Mouse (Mus musculus): Measurements from ENCODE around the gene Rfx1.

DNA sequence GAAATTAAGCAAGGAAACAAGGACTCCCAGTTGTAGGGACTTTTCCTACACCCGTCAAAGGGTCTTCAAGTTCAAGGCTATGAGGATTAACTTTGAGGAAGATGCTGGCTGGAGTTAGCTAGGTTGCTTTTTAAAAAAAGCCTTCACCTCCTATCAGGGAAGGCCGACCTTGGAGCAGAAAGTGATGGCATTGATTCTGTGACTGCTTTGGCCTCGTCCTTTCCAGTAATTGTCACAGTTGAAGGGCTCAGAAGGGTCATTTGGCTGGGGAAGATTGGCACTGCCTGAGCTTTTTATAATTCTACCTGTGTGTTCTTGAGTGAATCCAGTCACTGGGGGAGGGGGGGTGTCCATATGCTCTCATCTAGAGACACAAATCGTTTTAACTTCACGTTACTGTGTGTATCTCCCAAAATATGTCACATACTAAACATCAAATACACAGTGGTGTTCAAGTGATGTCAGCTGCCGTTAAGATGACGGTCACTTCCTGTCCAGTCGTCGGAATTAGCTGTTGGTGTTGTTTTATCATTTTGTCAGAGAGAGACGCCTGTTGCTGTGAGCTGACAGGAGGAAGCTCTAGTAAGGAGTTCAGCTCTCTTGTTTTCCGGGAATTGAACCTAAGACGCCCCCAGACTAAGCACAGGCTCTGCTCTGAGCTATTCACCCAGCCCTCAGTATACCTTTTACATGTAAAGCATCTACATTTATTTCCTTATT, 1.8 kb downstream of the Rfx1 start:
- TF ChIP-seq POLR2A (IDR thresholded peaks at IDR 0.05; ENCODE audit: borderline replicate concordance, extremely low read depth, insufficient read depth, insufficient read length, poor library complexity, severe bottlenecking) (no peak), CTCF (IDR thresholded peaks at IDR 0.05; ENCODE audit: borderline replicate concordance, extremely low read depth, insufficient read depth, insufficient read length) (no peak)

Measured in brain, embryonic 14.5 days (tissue).